Mouse (Mus musculus): ENCODE data around the gene Barx1. TPM values are rescaled to one million over a fixed set of nuclear protein-coding genes. Genes with fewer than 3 reads are reported as not detected.

The Barx1 gene
- total and polyA plus RNA-seq, 3 experiments, result not detected

- no peaks in the 10 kb centered on the region for H3K9me3 ChIP-seq (replicated peaks; ENCODE audit: insufficient read depth, low read length)
- no peak overlapping the region for H3K4me3 ChIP-seq (ENCODE audit: control insufficient read depth in 1 of 2, insufficient read depth in 1 of 2, low read depth in 2 of 2, low read length in 2 of 2)
- H3K9ac ChIP-seq (ENCODE audit: control insufficient read depth, low read depth, low read length, poor library complexity, severe bottlenecking), result no peak overlapping the region
- H3K4me1 ChIP-seq (ENCODE audit: control insufficient read depth in 1 of 2, insufficient read depth in 2 of 2, low read length in 2 of 2), result 0 out of 4 replicates have a peak, but pooled peaks cover 0 to 4% of the 10 kb centered on the region in 2 experiments
- no peaks in the 10 kb centered on the region for H3K27me3 ChIP-seq (ENCODE audit: control insufficient read depth in 1 of 2, insufficient read depth in 2 of 2, low read length in 2 of 2)
- H3K79me2 ChIP-seq (ENCODE audit: control insufficient read depth, insufficient read depth, low read length, poor library complexity), result no peaks in the 10 kb centered on the region
- no peak for DNase-seq (ENCODE audit: low read depth, low spot score)
- H3K27ac ChIP-seq (ENCODE audit: control insufficient read depth, low read depth, low read length), result no peak overlapping the region
- H3K36me3 ChIP-seq (ENCODE audit: control insufficient read depth in 1 of 2, insufficient read depth in 2 of 2, low read length in 2 of 2), result no peaks in the 10 kb centered on the region
- no peak for TF ChIP-seq CTCF (IDR thresholded peaks at IDR 0.05 in 2 of 3, conservative IDR thresholded peaks at IDR 0.05 in 1 of 3; ENCODE audit: control insufficient read depth in 1 of 3, insufficient read depth in 1 of 3, low read depth in 2 of 3, low read length in 3 of 3, poor library complexity in 1 of 3, severe bottlenecking in 1 of 3)
- no peak for TF ChIP-seq RCOR1 (IDR thresholded peaks at IDR 0.05; ENCODE audit: low read depth, low read length)
- TF ChIP-seq CHD2 (IDR thresholded peaks at IDR 0.05; ENCODE audit: low read length), result no peak
- TF ChIP-seq UBTF (IDR thresholded peaks at IDR 0.05; ENCODE audit: borderline replicate concordance, insufficient read depth, low read depth, low read length), result no peak
- TF ChIP-seq E2F4 (IDR thresholded peaks at IDR 0.05; ENCODE audit: borderline replicate concordance, low read depth, low read length), result no peak
- TF ChIP-seq MXI1 (IDR thresholded peaks at IDR 0.05; ENCODE audit: low read depth, low read length), result no peak
- no peak for TF ChIP-seq GABPA (IDR thresholded peaks at IDR 0.05; ENCODE audit: low read depth, low read length)
- TF ChIP-seq TCF12 (IDR thresholded peaks at IDR 0.05; ENCODE audit: low read depth, low read length), result no peak
- TF ChIP-seq ZC3H11A (IDR thresholded peaks at IDR 0.05; ENCODE audit: low read depth, low read length), result no peak
- TF ChIP-seq ZMIZ1 (IDR thresholded peaks at IDR 0.05; ENCODE audit: low read depth, low read length), result no peak
- no peak for TF ChIP-seq TAL1 (IDR thresholded peaks at IDR 0.05; ENCODE audit: low read length)
- TF ChIP-seq POLR2AphosphoS2 (IDR thresholded peaks at IDR 0.05; ENCODE audit: low read length), result no peak
- TF ChIP-seq GATA1 (IDR thresholded peaks at IDR 0.05; ENCODE audit: low read depth, low read length), result no peak
- TF ChIP-seq KAT2A (conservative IDR thresholded peaks at IDR 0.05; ENCODE audit: low read depth, low read length), result no peak
- no peak for TF ChIP-seq MYB (IDR thresholded peaks at IDR 0.05; ENCODE audit: low read depth, low read length)
- TF ChIP-seq HCFC1 (IDR thresholded peaks at IDR 0.05; ENCODE audit: low read depth, low read length), result no peak
Observed at GRCm38 (mm10) chr13:48658588-48659253, 4.1 kb upstream of the Barx1 start.

- Histone ChIP-seq H3K9ac (ENCODE audit: control insufficient read depth, low read depth, low read length, poor library complexity, severe bottlenecking) (no peak overlapping the region), H3K79me2 (ENCODE audit: control insufficient read depth, insufficient read depth, low read length, poor library complexity) (no peaks in the 10 kb centered on the region), H3K36me3 (ENCODE audit: control insufficient read depth in 1 of 2, insufficient read depth in 2 of 2, low read length in 2 of 2) (no peaks in the 10 kb centered on the region), H3K27ac (ENCODE audit: control insufficient read depth, low read depth, low read length) (no peak overlapping the region), H3K9me3 (replicated peaks; ENCODE audit: insufficient read depth, low read length) (no peaks in the 10 kb centered on the region), H3K4me3 (ENCODE audit: control insufficient read depth in 1 of 2, insufficient read depth in 1 of 2, low read depth in 2 of 2, low read length in 2 of 2) (no peak overlapping the region), H3K27me3 (ENCODE audit: control insufficient read depth in 1 of 2, insufficient read depth in 2 of 2, low read length in 2 of 2) (no peaks in the 10 kb centered on the region), H3K4me1 (ENCODE audit: control insufficient read depth in 1 of 2, insufficient read depth in 2 of 2, low read length in 2 of 2) (no peaks in the 10 kb centered on the region)
- no peak for DNase-seq (ENCODE audit: low read depth, low spot score)
- TF ChIP-seq TAL1 (IDR thresholded peaks at IDR 0.05; ENCODE audit: low read length) (no peak), SIN3A (IDR thresholded peaks at IDR 0.05; ENCODE audit: low read length) (no peak), ELF1 (IDR thresholded peaks at IDR 0.05; ENCODE audit: low read depth, low read length) (no peak)
Observed at GRCm38 (mm10) chr13:48659254-48660220, 3.3 kb upstream of the Barx1 start.

All from MEL (cell line).